ENCODE assay signal across 14 mouse cellular contexts in the genomic region with DNA sequence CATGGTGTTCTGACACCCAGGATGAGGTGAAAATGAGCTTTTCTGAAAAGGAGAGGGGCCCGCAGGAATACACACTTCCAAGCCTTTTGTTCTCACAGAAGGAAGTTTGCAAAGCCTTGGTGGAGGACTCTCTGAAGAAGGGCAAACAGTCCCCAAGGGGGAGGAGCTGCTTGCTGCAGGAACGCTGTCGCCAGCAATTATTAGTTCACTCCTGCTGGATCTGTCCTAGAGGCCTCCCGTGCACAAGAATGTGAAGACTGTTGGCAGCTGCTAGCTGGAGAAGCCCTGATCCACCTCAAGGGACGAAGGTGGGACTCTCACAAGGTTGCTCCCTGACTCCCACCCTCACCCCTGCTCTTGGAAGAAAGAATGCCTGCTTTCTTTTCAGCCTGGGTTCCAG.
A peak's percentile ranks its signal among the peaks of the same experiment; 100 is the strongest.
DNase-seq lines count a peak whose midpoint lies in the region; ATAC-seq lines count a peak whose summit lies in the region.
"Had no signal": no experiment of that assay in that cellular context is flagged by ENCODE, and none has a peak within 500 bp of the region (broad histone marks: within the 10 kb centered on the region; RNA-seq: fewer than 3 reads in every experiment).

No protein-coding gene starts in this region.

- H3K36me3 ChIP-seq in embryonic facial prominence, embryonic 14.5 days (ENCODE audit: control insufficient read depth, insufficient read depth, low read length), result no peaks in the 10 kb centered on the region
- no peaks in the 10 kb centered on the region for H3K36me3 ChIP-seq in embryonic facial prominence, embryonic 10.5 days (replicated peaks)
- H3K36me3 ChIP-seq in lung, embryonic 15.5 days, result no peaks in the 10 kb centered on the region
- H3K36me3 ChIP-seq: intestine, embryonic 15.5 days; liver, embryonic 13.5 days; neural tube, embryonic 15.5 days had no signal

- no peak overlapping the region for H3K9ac ChIP-seq in embryonic facial prominence, embryonic 14.5 days (ENCODE audit: low read depth, low read length)
- no peak overlapping the region for H3K9ac ChIP-seq in lung, embryonic 15.5 days
- H3K9ac ChIP-seq: intestine, embryonic 15.5 days; liver, embryonic 13.5 days; neural tube, embryonic 15.5 days had no signal

- intact Hi-C loops in heart, postnatal 10 days (cut with DNase I), result no loop called here

- peaks cover 9% of the 10 kb centered on the region; the same call in 1 of the 2 replicates for H3K4me1 ChIP-seq in embryonic facial prominence, embryonic 14.5 days (ENCODE audit: control insufficient read depth, insufficient read depth, low read length)
- H3K4me1 ChIP-seq in embryonic facial prominence, embryonic 10.5 days, result peaks cover 15% of the 10 kb centered on the region
- H3K4me1 ChIP-seq in lung, embryonic 15.5 days, result peaks cover 6% of the 10 kb centered on the region; the same call in 1 of the 2 replicates
- H3K4me1 ChIP-seq: intestine, embryonic 15.5 days; liver, embryonic 13.5 days had no signal

- 14% methylated on average over 5 of the region's 5 CpGs for WGBS in embryonic facial prominence, embryonic 14.5 days
- 15% methylated on average over 5 of the region's 5 CpGs for WGBS in embryonic facial prominence, embryonic 10.5 days
- under 1% methylated on average over 5 of the region's 5 CpGs for WGBS in lung, embryonic 15.5 days

- peak; percentile 62 for DNase-seq in embryonic facial prominence, embryonic 14.5 days (ENCODE audit: low spot score)
- no peak for DNase-seq in embryonic facial prominence, embryonic 10.5 days (ENCODE audit: low spot score)
- DNase-seq in retina, postnatal 1 day, result peak; percentile 40
- DNase-seq in retina, embryonic 14.5 days (ENCODE audit: low spot score), result no peak
- DNase-seq in spleen, postnatal 14 days (ENCODE audit: low spot score in 2 of 2), result no peak
- DNase-seq in heart, adult 8-10 months (ENCODE audit: low spot score), result no peak
- no peak for DNase-seq in heart, postnatal 10 days
- DNase-seq: adrenal gland, postnatal 10 days; cerebellum, postnatal 14 days; heart, postnatal 4 days; liver, embryonic 13.5 days had no signal

- H3K4me2 ChIP-seq in embryonic facial prominence, embryonic 14.5 days (ENCODE audit: low read depth, low read length), result no peak overlapping the region
- peak overlapping the region; percentile 25; the same call in 1 of the 2 replicates for H3K4me2 ChIP-seq in lung, embryonic 15.5 days
- H3K4me2 ChIP-seq: intestine, embryonic 15.5 days; liver, embryonic 13.5 days; neural tube, embryonic 15.5 days had no signal

- ATAC-seq in embryonic facial prominence, embryonic 14.5 days (ENCODE audit: low read depth), result peak; percentile 60; the same call in 1 of the 2 replicates
- ATAC-seq in lung, embryonic 15.5 days (ENCODE audit: borderline replicate concordance, extremely low read depth, low FRiP score, low TSS enrichment), result peak; percentile 74; the same call in 1 of the 2 replicates
- ATAC-seq: intestine, embryonic 15.5 days had no signal

- no peaks in the 10 kb centered on the region for H3K9me3 ChIP-seq in embryonic facial prominence, embryonic 14.5 days (ENCODE audit: control insufficient read depth, low read length)
- no peaks in the 10 kb centered on the region for H3K9me3 ChIP-seq in embryonic facial prominence, embryonic 10.5 days
- H3K9me3 ChIP-seq in lung, embryonic 15.5 days, result no peaks in the 10 kb centered on the region
- H3K9me3 ChIP-seq: intestine, embryonic 15.5 days; liver, embryonic 13.5 days; neural tube, embryonic 15.5 days had no signal

- H3K27ac ChIP-seq in embryonic facial prominence, embryonic 14.5 days (replicated peaks; ENCODE audit: low read depth, low read length), result no peak overlapping the region
- H3K27ac ChIP-seq in embryonic facial prominence, embryonic 10.5 days (replicated peaks), result no peak overlapping the region
- peak overlapping the region; percentile 73 for H3K27ac ChIP-seq in lung, embryonic 15.5 days
- H3K27ac ChIP-seq: intestine, embryonic 15.5 days; liver, embryonic 13.5 days; neural tube, embryonic 15.5 days had no signal

- H3K27me3 ChIP-seq in embryonic facial prominence, embryonic 14.5 days (replicated peaks; ENCODE audit: control insufficient read depth, insufficient read depth, low read length), result no peaks in the 10 kb centered on the region
- no peaks in the 10 kb centered on the region for H3K27me3 ChIP-seq in embryonic facial prominence, embryonic 10.5 days (replicated peaks; ENCODE audit: low read depth, poor library complexity, severe bottlenecking)
- H3K27me3 ChIP-seq in lung, embryonic 15.5 days, result no peaks in the 10 kb centered on the region
- H3K27me3 ChIP-seq: intestine, embryonic 15.5 days; liver, embryonic 13.5 days had no signal

- no peak overlapping the region for H3K4me3 ChIP-seq in embryonic facial prominence, embryonic 14.5 days (ENCODE audit: low read depth, low read length)
- H3K4me3 ChIP-seq in embryonic facial prominence, embryonic 10.5 days, result no peak overlapping the region
- H3K4me3 ChIP-seq in lung, embryonic 15.5 days, result no peak overlapping the region
- H3K4me3 ChIP-seq: intestine, embryonic 15.5 days; liver, embryonic 13.5 days; neural tube, embryonic 15.5 days had no signal

Comparison
In these comparisons a context has a peak if more than half of its experiments do, and no peak if none do; other contexts are left out.
1. DNase-seq: peak in embryonic facial prominence, embryonic 14.5 days (single experiment) and retina, postnatal 1 day (single experiment); none in embryonic facial prominence, embryonic 10.5 days (single experiment), retina, embryonic 14.5 days (single experiment), spleen, postnatal 14 days (0 of 2), heart, adult 8-10 months (single experiment) and heart, postnatal 10 days (0 of 2).